Mouse (Mus musculus): Measurements from ENCODE around the gene Dusp16. TPM values are rescaled to one million over a fixed set of nuclear protein-coding genes. Genes with fewer than 3 reads are reported as not detected.

The Dusp16 gene
- polyA plus RNA-seq, 2 experiments: 3.7 to 4.1 TPM

GRCm38 (mm10) chr6:134730978-134731377, 61.4 kb downstream of the Dusp16 start:
- H3K4me1 ChIP-seq (replicated peaks; ENCODE audit: control insufficient read depth in 2 of 2, insufficient read depth in 2 of 2, low read length in 1 of 2): peaks cover 9 to 10% of the 10 kb centered on the region in 2 experiments
- no peaks in the 10 kb centered on the region for H3K36me3 ChIP-seq (replicated peaks; ENCODE audit: control insufficient read depth, insufficient read depth, low read depth)
- no peak overlapping the region for H3K27ac ChIP-seq
- H3K4me2 ChIP-seq (ENCODE audit: low read depth): peak overlapping the region; percentile 11; the same call in 1 of the 2 replicates
- H3K27me3 ChIP-seq (ENCODE audit: control insufficient read depth, insufficient read depth, low read length): no peaks in the 10 kb centered on the region
- no peak overlapping the region for H3K9ac ChIP-seq (replicated peaks)
- 28% methylated on average over 3 of the region's 3 CpGs for WGBS (ENCODE audit: insufficient replicate concordance)
- H3K9me3 ChIP-seq (ENCODE audit: control insufficient read depth, low read length): no peaks in the 10 kb centered on the region
- peak in 1 of 3 experiments; percentile 26 for DNase-seq (ENCODE audit: low read depth in 3 of 3, low spot score in 3 of 3)
- TF ChIP-seq CTCF (IDR thresholded peaks at IDR 0.05; ENCODE audit: low read depth): no peak
- 0 out of 2 replicates have a peak, but pooled peaks have one; percentile 26 for TF ChIP-seq EP300 (IDR thresholded peaks at IDR 0.05; ENCODE audit: low read depth)
- H3K4me3 ChIP-seq (ENCODE audit: insufficient read depth in 1 of 2, low read depth in 2 of 2, low read length in 2 of 2): no peak overlapping the region
- peak; percentile 73 for ATAC-seq (ENCODE audit: insufficient read depth)

- ATAC-seq (ENCODE audit: insufficient read depth) (no peak), DNase-seq (ENCODE audit: low read depth in 3 of 3, low spot score in 3 of 3) (no peak)
- TF ChIP-seq CTCF (IDR thresholded peaks at IDR 0.05; ENCODE audit: low read depth) (no peak), EP300 (IDR thresholded peaks at IDR 0.05; ENCODE audit: low read depth) (no peak)
- no peak overlapping the region for H3K4me3 ChIP-seq (ENCODE audit: insufficient read depth in 1 of 2, low read depth in 2 of 2, low read length in 2 of 2)
- H3K27me3 ChIP-seq (ENCODE audit: control insufficient read depth, insufficient read depth, low read length): no peaks in the 10 kb centered on the region
- H3K4me2 ChIP-seq (ENCODE audit: low read depth): no peak overlapping the region
- H3K4me1 ChIP-seq (replicated peaks; ENCODE audit: control insufficient read depth in 2 of 2, insufficient read depth in 2 of 2, low read length in 1 of 2): peaks cover 0 to 2% of the 10 kb centered on the region in 2 experiments; a peak in 1 of 4 replicates
- H3K9me3 ChIP-seq (ENCODE audit: control insufficient read depth, low read length): no peaks in the 10 kb centered on the region
- no peak overlapping the region for H3K27ac ChIP-seq
- H3K36me3 ChIP-seq (replicated peaks; ENCODE audit: control insufficient read depth, insufficient read depth, low read depth): peaks cover 5% of the 10 kb centered on the region; the same call in 1 of the 2 replicates
- H3K9ac ChIP-seq (replicated peaks): no peak overlapping the region
Observed at GRCm38 (mm10) chr6:134725406-134725805, 67.0 kb downstream of the Dusp16 start.

GRCm38 (mm10) chr6:134723833-134724553, 68.4 kb downstream of the Dusp16 start:
- no peaks in the 10 kb centered on the region for H3K27me3 ChIP-seq (ENCODE audit: control insufficient read depth, insufficient read depth, low read length)
- DNase-seq (ENCODE audit: low read depth in 3 of 3, low spot score in 3 of 3) (no peak), ATAC-seq (ENCODE audit: insufficient read depth) (peak; percentile 47)
- 72% methylated on average over 9 of the region's 9 CpGs for WGBS (ENCODE audit: insufficient replicate concordance)
- no peak for TF ChIP-seq CTCF (IDR thresholded peaks at IDR 0.05; ENCODE audit: low read depth)
- no peak for TF ChIP-seq EP300 (IDR thresholded peaks at IDR 0.05; ENCODE audit: low read depth)
- peaks cover 0 to 2% of the 10 kb centered on the region in 2 experiments; a peak in 1 of 4 replicates for H3K4me1 ChIP-seq (replicated peaks; ENCODE audit: control insufficient read depth in 2 of 2, insufficient read depth in 2 of 2, low read length in 1 of 2)
- peaks cover 5% of the 10 kb centered on the region; the same call in 1 of the 2 replicates for H3K36me3 ChIP-seq (replicated peaks; ENCODE audit: control insufficient read depth, insufficient read depth, low read depth)
- no peak overlapping the region for H3K27ac ChIP-seq
- H3K4me2 ChIP-seq (ENCODE audit: low read depth): no peak overlapping the region
- H3K9me3 ChIP-seq (ENCODE audit: control insufficient read depth, low read length): no peaks in the 10 kb centered on the region
- no peak overlapping the region for H3K9ac ChIP-seq (replicated peaks)
- H3K4me3 ChIP-seq (ENCODE audit: insufficient read depth in 1 of 2, low read depth in 2 of 2, low read length in 2 of 2): no peak overlapping the region

GRCm38 (mm10) chr6:134723326-134723725, 69.1 kb downstream of the Dusp16 start:
- no peaks in the 10 kb centered on the region for H3K27me3 ChIP-seq (ENCODE audit: control insufficient read depth, insufficient read depth, low read length)
- H3K27ac ChIP-seq: no peak overlapping the region
- no peak for ATAC-seq (ENCODE audit: insufficient read depth)
- WGBS (ENCODE audit: insufficient replicate concordance): 83% methylated on average over 7 of the region's 7 CpGs
- no peaks in the 10 kb centered on the region for H3K9me3 ChIP-seq (ENCODE audit: control insufficient read depth, low read length)
- no peak overlapping the region for H3K9ac ChIP-seq (replicated peaks)
- TF ChIP-seq EP300 (IDR thresholded peaks at IDR 0.05; ENCODE audit: low read depth) (no peak), CTCF (IDR thresholded peaks at IDR 0.05; ENCODE audit: low read depth) (no peak)
- DNase-seq (ENCODE audit: low read depth in 3 of 3, low spot score in 3 of 3): no peak
- peaks cover 0 to 2% of the 10 kb centered on the region in 2 experiments; a peak in 1 of 4 replicates for H3K4me1 ChIP-seq (replicated peaks; ENCODE audit: control insufficient read depth in 2 of 2, insufficient read depth in 2 of 2, low read length in 1 of 2)
- H3K4me2 ChIP-seq (ENCODE audit: low read depth): no peak overlapping the region
- H3K36me3 ChIP-seq (replicated peaks; ENCODE audit: control insufficient read depth, insufficient read depth, low read depth): peaks cover 5% of the 10 kb centered on the region; the same call in 1 of the 2 replicates
- no peak overlapping the region for H3K4me3 ChIP-seq (ENCODE audit: insufficient read depth in 1 of 2, low read depth in 2 of 2, low read length in 2 of 2)

- H3K36me3 ChIP-seq (replicated peaks; ENCODE audit: control insufficient read depth, insufficient read depth, low read depth): peaks cover 5% of the 10 kb centered on the region; the same call in 1 of the 2 replicates
- H3K9me3 ChIP-seq (ENCODE audit: control insufficient read depth, low read length): no peaks in the 10 kb centered on the region
- no peak overlapping the region for H3K4me3 ChIP-seq (ENCODE audit: insufficient read depth in 1 of 2, low read depth in 2 of 2, low read length in 2 of 2)
- H3K4me2 ChIP-seq (ENCODE audit: low read depth): no peak overlapping the region
- no peak overlapping the region for H3K27ac ChIP-seq
- DNase-seq (ENCODE audit: low read depth in 3 of 3, low spot score in 3 of 3): no peak
- H3K9ac ChIP-seq (replicated peaks): no peak overlapping the region
- H3K4me1 ChIP-seq (replicated peaks; ENCODE audit: control insufficient read depth in 2 of 2, insufficient read depth in 2 of 2, low read length in 1 of 2): peaks cover 0 to 2% of the 10 kb centered on the region in 2 experiments; a peak in 1 of 4 replicates
- TF ChIP-seq EP300 (IDR thresholded peaks at IDR 0.05; ENCODE audit: low read depth): no peak
- TF ChIP-seq CTCF (IDR thresholded peaks at IDR 0.05; ENCODE audit: low read depth): no peak
- 86% methylated on average over 8 of the region's 8 CpGs for WGBS (ENCODE audit: insufficient replicate concordance)
- H3K27me3 ChIP-seq (ENCODE audit: control insufficient read depth, insufficient read depth, low read length): no peaks in the 10 kb centered on the region
- ATAC-seq (ENCODE audit: insufficient read depth): no peak
Observed at GRCm38 (mm10) chr6:134722906-134723305, 69.5 kb downstream of the Dusp16 start.
